ENCODE assay signal across 31 mouse cellular contexts in the genomic region with DNA sequence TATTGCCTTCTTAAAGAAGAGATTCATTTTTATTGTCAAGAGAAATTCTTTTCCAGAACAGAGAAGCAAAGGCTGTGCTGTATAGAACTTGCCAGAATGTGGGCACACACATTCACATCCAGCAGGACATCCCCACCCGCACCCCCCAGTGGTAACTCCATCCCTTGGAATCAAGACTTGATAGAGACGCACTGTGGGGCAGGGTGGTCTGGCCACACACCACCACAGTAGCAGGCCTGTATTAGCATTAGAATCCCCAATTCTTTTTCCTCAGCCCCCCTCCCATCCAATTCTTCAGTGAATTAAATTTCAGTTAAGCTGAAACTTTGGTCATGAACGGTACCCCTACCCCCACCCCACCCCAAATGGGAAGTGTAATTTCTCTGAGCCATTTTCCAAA.
DNase-seq lines count a peak whose midpoint lies in the region; ATAC-seq and TF ChIP-seq lines count a peak whose summit lies in the region.
"Had no signal": no experiment of that assay in that cellular context is flagged by ENCODE, and none has a peak within 500 bp of the region (broad histone marks: within the 10 kb centered on the region; RNA-seq: fewer than 3 reads in every experiment).

No protein-coding gene starts in this region.

- WGBS in hindbrain, embryonic 11.5 days = 7% methylated on average over 3 of the region's 3 CpGs
- 36% methylated on average over 3 of the region's 3 CpGs for WGBS in hindbrain, postnatal 0 days
- WGBS in forebrain, embryonic 13.5 days = 6% methylated on average over 3 of the region's 3 CpGs

- no peak overlapping the region for H3K9ac ChIP-seq in hindbrain, embryonic 11.5 days (ENCODE audit: low read depth, low read length)
- no peak overlapping the region for H3K9ac ChIP-seq in hindbrain, postnatal 0 days (replicated peaks; ENCODE audit: low read length)
- no peak overlapping the region for H3K9ac ChIP-seq in forebrain, embryonic 13.5 days
- H3K9ac ChIP-seq: heart, embryonic 15.5 days; hindbrain, embryonic 13.5 days; kidney, embryonic 15.5 days; limb, embryonic 13.5 days; lung, embryonic 15.5 days; stomach, embryonic 15.5 days had no signal

- H3K27me3 ChIP-seq in hindbrain, embryonic 11.5 days (ENCODE audit: control insufficient read depth, insufficient read depth, low read length) = peaks cover 19% of the 10 kb centered on the region
- H3K27me3 ChIP-seq in hindbrain, postnatal 0 days (ENCODE audit: insufficient read depth, low read length) = peaks cover 44% of the 10 kb centered on the region
- H3K27me3 ChIP-seq in forebrain, embryonic 13.5 days = peaks cover 61% of the 10 kb centered on the region

- no peak for TF ChIP-seq POLR2A in brain, embryonic 14.5 days (IDR thresholded peaks at IDR 0.05; ENCODE audit: borderline replicate concordance, extremely low read depth, insufficient read depth, insufficient read length, poor library complexity, severe bottlenecking)

- no peaks in the 10 kb centered on the region for H3K9me3 ChIP-seq in hindbrain, embryonic 11.5 days (ENCODE audit: control insufficient read depth, low read length)
- no peaks in the 10 kb centered on the region for H3K9me3 ChIP-seq in hindbrain, postnatal 0 days (ENCODE audit: low read length)
- no peaks in the 10 kb centered on the region for H3K9me3 ChIP-seq in forebrain, embryonic 13.5 days (replicated peaks)
- H3K9me3 ChIP-seq: heart, embryonic 10.5 days; heart, embryonic 15.5 days; hindbrain, embryonic 13.5 days; kidney, embryonic 15.5 days; limb, embryonic 13.5 days; lung, embryonic 15.5 days; stomach, embryonic 15.5 days had no signal

- no peak overlapping the region for H3K4me2 ChIP-seq in hindbrain, embryonic 11.5 days (replicated peaks; ENCODE audit: low read depth, low read length)
- H3K4me2 ChIP-seq in hindbrain, postnatal 0 days (ENCODE audit: low read depth, low read length) = no peak overlapping the region
- H3K4me2 ChIP-seq in forebrain, embryonic 13.5 days = no peak overlapping the region
- H3K4me2 ChIP-seq: heart, embryonic 15.5 days; hindbrain, embryonic 13.5 days; limb, embryonic 13.5 days; liver, embryonic 11.5 days; lung, embryonic 15.5 days; stomach, embryonic 15.5 days had no signal

- H3K36me3 ChIP-seq in hindbrain, embryonic 11.5 days (ENCODE audit: control insufficient read depth, insufficient read depth, low read length) = no peaks in the 10 kb centered on the region
- no peaks in the 10 kb centered on the region for H3K36me3 ChIP-seq in hindbrain, postnatal 0 days (ENCODE audit: insufficient read depth, low read length)
- H3K36me3 ChIP-seq in forebrain, embryonic 13.5 days (ENCODE audit: poor library complexity, severe bottlenecking) = no peaks in the 10 kb centered on the region
- H3K36me3 ChIP-seq: heart, embryonic 10.5 days; heart, embryonic 15.5 days; hindbrain, embryonic 13.5 days; kidney, embryonic 15.5 days; limb, embryonic 13.5 days; lung, embryonic 15.5 days; stomach, embryonic 15.5 days had no signal

- DNase-seq in hindbrain, embryonic 11.5 days (ENCODE audit: low spot score) = peak; percentile 37
- DNase-seq in hindbrain, postnatal 0 days (ENCODE audit: low spot score) = no peak
- peak; percentile 8 for DNase-seq in ES-CJ7 (ENCODE audit: low read depth, low spot score)
- DNase-seq in brain, embryonic 14.5 days (ENCODE audit: low read depth) = peak; percentile 66
- no peak for DNase-seq in frontal cortex, postnatal 14 days (ENCODE audit: low spot score in 2 of 2)
- DNase-seq in lung, postnatal 25 days (ENCODE audit: low spot score) = no peak
- DNase-seq: adrenal gland, adult 2 months; adrenal gland, postnatal 36 days; B cell, adult 2 months; cerebellum, adult 2 months; cerebellum, postnatal 14 days; gastrocnemius, postnatal 25 days; heart, adult 11 months; kidney, adult 18-20 months; kidney, postnatal 25 days; lung, postnatal 36 days; right cerebral cortex, postnatal 14 days had no signal

- no peak overlapping the region for H3K27ac ChIP-seq in hindbrain, embryonic 11.5 days (ENCODE audit: low read depth, low read length)
- no peak overlapping the region for H3K27ac ChIP-seq in hindbrain, postnatal 0 days
- H3K27ac ChIP-seq in forebrain, embryonic 13.5 days = peak overlapping the region; percentile 91; the same call in 1 of the 2 replicates
- H3K27ac ChIP-seq: heart, embryonic 10.5 days; heart, embryonic 15.5 days; hindbrain, embryonic 13.5 days; kidney, embryonic 15.5 days; left cerebral cortex, adult 2 months; limb, embryonic 13.5 days; lung, embryonic 15.5 days; stomach, embryonic 15.5 days had no signal

- no peak for TF ChIP-seq CTCF in hindbrain, postnatal 0 days (IDR thresholded peaks at IDR 0.05; ENCODE audit: low read depth)
- TF ChIP-seq CTCF in brain, embryonic 14.5 days (IDR thresholded peaks at IDR 0.05; ENCODE audit: borderline replicate concordance, extremely low read depth, insufficient read depth, insufficient read length) = no peak

- peaks cover 15% of the 10 kb centered on the region for H3K4me1 ChIP-seq in hindbrain, embryonic 11.5 days (replicated peaks; ENCODE audit: control insufficient read depth, insufficient read depth, low read length)
- H3K4me1 ChIP-seq in hindbrain, postnatal 0 days (ENCODE audit: insufficient read depth, low read length) = peaks cover 3% of the 10 kb centered on the region; the same call in 1 of the 2 replicates
- peaks cover 58% of the 10 kb centered on the region for H3K4me1 ChIP-seq in forebrain, embryonic 13.5 days

- H3K4me3 ChIP-seq in hindbrain, embryonic 11.5 days (ENCODE audit: low read depth, low read length) = no peak overlapping the region
- H3K4me3 ChIP-seq in hindbrain, postnatal 0 days (ENCODE audit: low read length) = no peak overlapping the region
- no peak overlapping the region for H3K4me3 ChIP-seq in forebrain, embryonic 13.5 days
- H3K4me3 ChIP-seq: erythroblast, embryonic 14.5 days; heart, embryonic 10.5 days; heart, embryonic 15.5 days; hindbrain, embryonic 13.5 days; kidney, embryonic 15.5 days; left cerebral cortex, adult 2 months; limb, embryonic 13.5 days; lung, embryonic 15.5 days; myocyte; stomach, embryonic 15.5 days had no signal

- ATAC-seq in hindbrain, embryonic 11.5 days (ENCODE audit: low FRiP score) = no peak
- no peak for ATAC-seq in hindbrain, postnatal 0 days
- no peak for ATAC-seq in forebrain, embryonic 13.5 days
- ATAC-seq: activated CD4-positive, CD25-positive, alpha-beta regulatory T cell, adult 4 months; inflammation-experienced regulatory T-cells, adult 6 months had no signal

Comparison
In these comparisons a context has a peak if more than half of its experiments do, and no peak if none do; other contexts are left out.
1. DNase-seq: peak in hindbrain, embryonic 11.5 days (single experiment), ES-CJ7 (single experiment) and brain, embryonic 14.5 days (single experiment); none in hindbrain, postnatal 0 days (single experiment), frontal cortex, postnatal 14 days (0 of 2) and lung, postnatal 25 days (single experiment).